Mouse (Mus musculus) heart, embryonic 13.5 days (tissue): ENCODE measurements at regions not wholly inside any gene's neighbourhood (a gene's known extent, or its start where the extent isn't known, plus 50 kb on each side); places are given as distances from the start of the nearest gene placed in this dataset.

Experiments
- ATAC-seq: fragments of 200-750 bp; cut with Nextera tagmentation; 2 replicates; pipeline ENCODE4 v1.8.0; 2017; ENCODE audit warnings: moderate TSS enrichment; ENCODE audit not compliant: insufficient number of reproducible peaks, low FRiP score, low TSS enrichment; ENCODE audit errors: extremely low read depth
- H3K27ac ChIP-seq: fragments of 300-500 bp; sonication (generic); replicated peaks from 2 replicates; pipeline ENCODE4 v1.5.1; 2015; ENCODE audit warnings: moderate library complexity, mild to moderate bottlenecking, inconsistent platforms
- H3K27me3 ChIP-seq: fragments of 300-500 bp; sonication (generic); replicated peaks from 2 replicates; pipeline ENCODE4 v1.6.1; 2015; ENCODE audit warnings: mild to moderate bottlenecking, inconsistent platforms
- H3K36me3 ChIP-seq: fragments of 300-500 bp; sonication (generic); 2 replicates; pipeline ENCODE4 v1.6.1; 2015; ENCODE audit warnings: mild to moderate bottlenecking, inconsistent platforms
- H3K4me1 ChIP-seq: fragments of 300-500 bp; sonication (generic); 2 replicates; pipeline ENCODE4 v1.6.1; 2015; ENCODE audit warnings: inconsistent platforms
- H3K4me2 ChIP-seq: fragments of 300-500 bp; sonication (generic); 2 replicates; pipeline ENCODE4 v1.6.1; 2015; ENCODE audit warnings: inconsistent platforms, mild to moderate bottlenecking, moderate library complexity
- H3K4me3 ChIP-seq: fragments of 300-500 bp; sonication (generic); 2 replicates; pipeline ENCODE4 v1.5.1; 2015; ENCODE audit warnings: moderate library complexity, mild to moderate bottlenecking, inconsistent platforms
- H3K9ac ChIP-seq: fragments of 300-500 bp; sonication (generic); 2 replicates; pipeline ENCODE4 v1.6.1; 2015; ENCODE audit warnings: inconsistent platforms, mild to moderate bottlenecking, moderate library complexity
- H3K9me3 ChIP-seq: fragments of 300-500 bp; sonication (generic); 2 replicates; pipeline ENCODE4 v1.6.1; 2016; ENCODE audit warnings: inconsistent platforms
- WGBS: fragments of 180-500 bp; shearing (Covaris S2); methylation state at CpG from one replicate; pipeline ENCODE4 v1.1.7; 2015; ENCODE audit warnings: mixed read lengths; 5-methylcytosine and 5-hydroxymethylcytosine counted together

GRCm38 (mm10) chr14:68022925-68023324 is 1271.2 kb downstream of the Synb start:
- H3K4me2 ChIP-seq: no peak overlapping the region
- no peaks in the 10 kb centered on the region for H3K36me3 ChIP-seq
- no peak overlapping the region for H3K9ac ChIP-seq
- no peaks in the 10 kb centered on the region for H3K9me3 ChIP-seq
- 55% methylated on average over 10 of the region's 10 CpGs for WGBS
- H3K27me3 ChIP-seq: no peaks in the 10 kb centered on the region
- ATAC-seq: no peak
- peaks cover 9% of the 10 kb centered on the region; the same call in 1 of the 2 replicates for H3K4me1 ChIP-seq
- no peak overlapping the region for H3K27ac ChIP-seq
- H3K4me3 ChIP-seq: no peak overlapping the region

- ATAC-seq: no peak
- Histone ChIP-seq H3K4me3 (no peak overlapping the region), H3K9me3 (no peaks in the 10 kb centered on the region), H3K4me2 (no peak overlapping the region), H3K27ac (no peak overlapping the region), H3K27me3 (no peaks in the 10 kb centered on the region), H3K4me1 (peaks cover 9% of the 10 kb centered on the region; the same call in 1 of the 2 replicates), H3K36me3 (no peaks in the 10 kb centered on the region), H3K9ac (no peak overlapping the region)
- 74% methylated on average over 7 of the region's 7 CpGs for WGBS
Observed at GRCm38 (mm10) chr14:68021240-68021639, 1272.9 kb downstream of the Synb start.

- H3K9ac ChIP-seq: no peak overlapping the region
- no peak overlapping the region for H3K4me2 ChIP-seq
- H3K36me3 ChIP-seq: no peaks in the 10 kb centered on the region
- H3K27me3 ChIP-seq: no peaks in the 10 kb centered on the region
- H3K4me1 ChIP-seq: peaks cover 9% of the 10 kb centered on the region; the same call in 1 of the 2 replicates
- ATAC-seq: no peak
- H3K9me3 ChIP-seq: no peaks in the 10 kb centered on the region
- no peak overlapping the region for H3K4me3 ChIP-seq
- no peak overlapping the region for H3K27ac ChIP-seq
- WGBS: 76% methylated on average over 6 of the region's 6 CpGs
Observed at GRCm38 (mm10) chr14:68020769-68021168, 1273.3 kb downstream of the Synb start.

GRCm38 (mm10) chr14:68018686-68019085 is 1275.4 kb downstream of the Synb start:
- Histone ChIP-seq H3K4me1 (peaks cover 9% of the 10 kb centered on the region; the same call in 1 of the 2 replicates), H3K27me3 (no peaks in the 10 kb centered on the region), H3K36me3 (no peaks in the 10 kb centered on the region), H3K4me2 (no peak overlapping the region), H3K4me3 (no peak overlapping the region), H3K27ac (no peak overlapping the region), H3K9ac (no peak overlapping the region), H3K9me3 (no peaks in the 10 kb centered on the region; the same call in 1 of the 2 replicates)
- no peak for ATAC-seq

GRCm38 (mm10) chr14:67996790-67997417 is 1297.2 kb downstream of the Synb start:
- no peaks in the 10 kb centered on the region for H3K4me1 ChIP-seq
- 78% methylated on average over 7 of the region's 7 CpGs for WGBS
- H3K27ac ChIP-seq: no peak overlapping the region
- no peak for ATAC-seq
- no peak overlapping the region for H3K4me2 ChIP-seq
- no peak overlapping the region for H3K4me3 ChIP-seq
- H3K9me3 ChIP-seq: peaks cover 4% of the 10 kb centered on the region; the same call in 1 of the 2 replicates
- H3K36me3 ChIP-seq: no peaks in the 10 kb centered on the region
- H3K27me3 ChIP-seq: peaks cover 4% of the 10 kb centered on the region; the same call in 1 of the 2 replicates
- H3K9ac ChIP-seq: no peak overlapping the region

- Histone ChIP-seq H3K27ac (no peak overlapping the region), H3K4me1 (no peaks in the 10 kb centered on the region), H3K36me3 (no peaks in the 10 kb centered on the region), H3K9ac (no peak overlapping the region), H3K4me2 (peak overlapping the region; percentile 47), H3K27me3 (peaks cover 7% of the 10 kb centered on the region; the same call in 1 of the 2 replicates), H3K9me3 (no peaks in the 10 kb centered on the region), H3K4me3 (0 out of 2 replicates have a peak overlapping the region, but pooled peaks have one; percentile 2)
- 48% methylated on average over 13 of the region's 13 CpGs for WGBS
- no peak for ATAC-seq
Observed at GRCm38 (mm10) chr14:67993611-67994051, 1300.5 kb downstream of the Synb start.

GRCm38 (mm10) chr14:67993142-67993541 is 1301.0 kb downstream of the Synb start:
- Histone ChIP-seq H3K4me1 (no peaks in the 10 kb centered on the region), H3K27ac (no peak overlapping the region), H3K27me3 (peaks cover 7% of the 10 kb centered on the region; the same call in 1 of the 2 replicates), H3K36me3 (no peaks in the 10 kb centered on the region), H3K9me3 (no peaks in the 10 kb centered on the region), H3K4me2 (peak overlapping the region; percentile 47), H3K4me3 (0 out of 2 replicates have a peak overlapping the region, but pooled peaks have one; percentile 2), H3K9ac (no peak overlapping the region)
- 17% methylated on average over 8 of the region's 8 CpGs for WGBS
- ATAC-seq: no peak

- no peak overlapping the region for H3K4me2 ChIP-seq
- H3K27ac ChIP-seq: no peak overlapping the region
- H3K4me1 ChIP-seq: no peaks in the 10 kb centered on the region
- no peak overlapping the region for H3K4me3 ChIP-seq
- 53% methylated on average over 6 of the region's 6 CpGs for WGBS
- H3K9ac ChIP-seq: no peak overlapping the region
- no peaks in the 10 kb centered on the region for H3K9me3 ChIP-seq
- ATAC-seq: no peak
- H3K27me3 ChIP-seq: peaks cover 7% of the 10 kb centered on the region; the same call in 1 of the 2 replicates
- no peaks in the 10 kb centered on the region for H3K36me3 ChIP-seq
Observed at GRCm38 (mm10) chr14:67992088-67992487, 1302.0 kb downstream of the Synb start.

GRCm38 (mm10) chr14:67990271-67990670 is 1303.8 kb downstream of the Synb start:
- Histone ChIP-seq H3K4me3 (no peak overlapping the region), H3K27me3 (peaks cover 7% of the 10 kb centered on the region; the same call in 1 of the 2 replicates), H3K27ac (no peak overlapping the region), H3K9ac (no peak overlapping the region), H3K36me3 (no peaks in the 10 kb centered on the region), H3K9me3 (no peaks in the 10 kb centered on the region), H3K4me1 (no peaks in the 10 kb centered on the region), H3K4me2 (no peak overlapping the region)
- ATAC-seq: no peak
- 55% methylated on average over 3 of the region's 3 CpGs for WGBS
